Mouse (Mus musculus) cerebellum, adult 2 months (tissue): ENCODE results near the gene Mta2.

Experiments used
- CTCF ChIP-seq: fragments of 200-500 bp; IDR thresholded peaks from 2 replicates; pipeline ENCODE4 v1.5.1; 2011; ENCODE audit warnings: low read depth, mild to moderate bottlenecking, control low read depth, low read length, moderate library complexity, borderline replicate concordance; ENCODE audit not compliant: insufficient read depth
- POLR2A ChIP-seq: fragments of 200-500 bp; IDR thresholded peaks from 2 replicates; pipeline ENCODE4 v1.6.1; 2011; ENCODE audit warnings: low read length, control low read depth, borderline replicate concordance; ENCODE audit not compliant: insufficient read depth

GRCm38 (mm10) chr19:8926766-8927165 lies 14.9 kb upstream of the Mta2 start:
- TF ChIP-seq CTCF (no peak), POLR2A (no peak)
